Comparison of ENCODE assay signal across 14 mouse cellular contexts in genomic region chr4:14077505-14078145, GRCm38 (mm10).
DNase-seq lines count a peak whose midpoint lies in the region; ATAC-seq lines count a peak whose summit lies in the region.
"Had no signal": no experiment of that assay in that cellular context is flagged by ENCODE, and none has a peak within 500 bp of the region (broad histone marks: within the 10 kb centered on the region; RNA-seq: fewer than 3 reads in every experiment).

No protein-coding gene starts in this region.

- DNase-seq in forebrain, embryonic 14.5 days (ENCODE audit: low spot score), result no peak
- DNase-seq in neural tube, embryonic 10.5 days (ENCODE audit: extremely low spot score, low spot score), result no peak
- peak; percentile 44 to 53 for DNase-seq in cerebellum, postnatal 25 days
- peak; percentile 33 for DNase-seq in mesoderm, embryonic 11.5 days (ENCODE audit: low read depth, low spot score)
- no peak for DNase-seq in thymus, postnatal 25 days
- DNase-seq in lung, postnatal 10 days, result no peak
- DNase-seq: adrenal gland, adult 8-10 months; heart, adult 11 months; heart, postnatal 4 days; liver, embryonic 13.5 days had no signal

- peak; percentile 37; the same call in 1 of the 2 replicates for ATAC-seq in forebrain, embryonic 14.5 days
- no peak for ATAC-seq in forebrain, embryonic 16.5 days
- peak; percentile 53 for ATAC-seq in neural tube, embryonic 12.5 days (ENCODE audit: low FRiP score, low read depth)
- ATAC-seq: CD4-positive, CD25-positive, alpha-beta regulatory T cell, adult 4 months; midbrain, embryonic 15.5 days had no signal

- 73% methylated on average over 3 of the region's 3 CpGs for WGBS in forebrain, embryonic 14.5 days
- WGBS in forebrain, embryonic 16.5 days, result 74% methylated on average over 3 of the region's 3 CpGs
- WGBS in neural tube, embryonic 12.5 days, result 78% methylated on average over 3 of the region's 3 CpGs

- no peaks in the 10 kb centered on the region; the same call in 1 of the 2 replicates for H3K4me1 ChIP-seq in forebrain, embryonic 14.5 days (ENCODE audit: control insufficient read depth, insufficient read depth, low read length)
- H3K4me1 ChIP-seq in forebrain, embryonic 16.5 days (replicated peaks; ENCODE audit: control insufficient read depth, insufficient read depth, low read length), result no peaks in the 10 kb centered on the region; the same call in 1 of the 2 replicates
- H3K4me1 ChIP-seq in neural tube, embryonic 12.5 days, result peaks cover 7% of the 10 kb centered on the region
- H3K4me1 ChIP-seq: liver, embryonic 13.5 days; midbrain, embryonic 15.5 days had no signal

- H3K9ac ChIP-seq in forebrain, embryonic 14.5 days (ENCODE audit: low read length), result no peak overlapping the region
- no peak overlapping the region for H3K9ac ChIP-seq in forebrain, embryonic 16.5 days (replicated peaks; ENCODE audit: low read depth, low read length)
- no peak overlapping the region for H3K9ac ChIP-seq in neural tube, embryonic 12.5 days
- H3K9ac ChIP-seq: liver, embryonic 13.5 days; midbrain, embryonic 15.5 days had no signal

- no peak overlapping the region for H3K4me2 ChIP-seq in forebrain, embryonic 14.5 days (ENCODE audit: low read length)
- H3K4me2 ChIP-seq in forebrain, embryonic 16.5 days (ENCODE audit: low read length), result no peak overlapping the region
- no peak overlapping the region for H3K4me2 ChIP-seq in neural tube, embryonic 12.5 days (replicated peaks)
- H3K4me2 ChIP-seq: liver, embryonic 13.5 days; midbrain, embryonic 15.5 days had no signal

- H3K4me3 ChIP-seq in forebrain, embryonic 14.5 days (ENCODE audit: low read depth, low read length), result no peak overlapping the region
- no peak overlapping the region for H3K4me3 ChIP-seq in forebrain, embryonic 16.5 days (replicated peaks; ENCODE audit: low read length)
- no peak overlapping the region for H3K4me3 ChIP-seq in neural tube, embryonic 12.5 days
- H3K4me3 ChIP-seq: liver, embryonic 13.5 days; midbrain, embryonic 15.5 days had no signal

- no peak overlapping the region for H3K27ac ChIP-seq in forebrain, embryonic 14.5 days (ENCODE audit: low read depth, low read length)
- no peak overlapping the region for H3K27ac ChIP-seq in forebrain, embryonic 16.5 days (ENCODE audit: low read length)
- H3K27ac ChIP-seq in neural tube, embryonic 12.5 days, result no peak overlapping the region
- H3K27ac ChIP-seq: liver, embryonic 13.5 days; midbrain, embryonic 15.5 days had no signal

- H3K36me3 ChIP-seq in forebrain, embryonic 14.5 days (ENCODE audit: control insufficient read depth, insufficient read depth, low read length), result no peaks in the 10 kb centered on the region
- no peaks in the 10 kb centered on the region for H3K36me3 ChIP-seq in forebrain, embryonic 16.5 days (ENCODE audit: control insufficient read depth, insufficient read depth)
- no peaks in the 10 kb centered on the region for H3K36me3 ChIP-seq in neural tube, embryonic 12.5 days
- H3K36me3 ChIP-seq: liver, embryonic 13.5 days; midbrain, embryonic 15.5 days had no signal

- no peaks in the 10 kb centered on the region for H3K27me3 ChIP-seq in forebrain, embryonic 14.5 days (replicated peaks; ENCODE audit: control insufficient read depth, insufficient read depth, low read length)
- H3K27me3 ChIP-seq in forebrain, embryonic 16.5 days (replicated peaks; ENCODE audit: control insufficient read depth, insufficient read depth, low read length), result no peaks in the 10 kb centered on the region
- no peaks in the 10 kb centered on the region for H3K27me3 ChIP-seq in neural tube, embryonic 12.5 days (replicated peaks)
- H3K27me3 ChIP-seq: liver, embryonic 13.5 days; midbrain, embryonic 15.5 days had no signal

- H3K9me3 ChIP-seq in forebrain, embryonic 14.5 days (replicated peaks; ENCODE audit: control insufficient read depth, low read length), result no peaks in the 10 kb centered on the region
- H3K9me3 ChIP-seq in forebrain, embryonic 16.5 days (ENCODE audit: control insufficient read depth, low read length), result no peaks in the 10 kb centered on the region
- H3K9me3 ChIP-seq in neural tube, embryonic 12.5 days, result no peaks in the 10 kb centered on the region
- H3K9me3 ChIP-seq: liver, embryonic 13.5 days; midbrain, embryonic 15.5 days had no signal

Comparison
In these comparisons a context has a peak if more than half of its experiments do, and no peak if none do; other contexts are left out.
1. DNase-seq: peak in cerebellum, postnatal 25 days (2 of 2) and mesoderm, embryonic 11.5 days (single experiment); none in forebrain, embryonic 14.5 days (single experiment), neural tube, embryonic 10.5 days (single experiment), thymus, postnatal 25 days (single experiment) and lung, postnatal 10 days (single experiment).